Mouse (Mus musculus) bone marrow macrophage, adult 2 months (primary cell): ENCODE data around the gene Zhx3.

Experiments
- CTCF ChIP-seq: IDR thresholded peaks from 2 replicates; pipeline ENCODE4 v1.5.1; 2012; ENCODE audit warnings: low read depth, mild to moderate bottlenecking, low read length, moderate library complexity
- POLR2A ChIP-seq: IDR thresholded peaks from 2 replicates; pipeline ENCODE4 v1.6.1; 2012; ENCODE audit warnings: mild to moderate bottlenecking, low read depth, low read length, borderline replicate concordance

DNA sequence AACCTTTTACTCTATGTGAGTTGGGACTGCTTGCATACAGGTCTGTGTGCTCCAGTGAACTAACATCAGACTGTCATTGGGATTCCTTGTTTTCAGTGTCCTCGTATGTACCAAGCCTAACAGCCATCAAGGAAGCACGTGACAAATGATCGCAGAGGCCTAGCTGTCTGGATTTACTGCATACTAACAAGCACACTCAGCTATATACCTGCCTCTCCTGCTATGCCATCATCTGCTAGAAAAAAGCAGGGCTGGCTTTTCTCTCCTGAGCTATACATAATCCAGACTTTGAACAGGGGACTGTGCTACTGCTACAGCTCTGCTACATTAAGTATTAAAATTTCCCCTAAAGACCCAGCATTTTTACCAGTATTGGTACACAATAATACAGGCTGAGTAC lies 70.5 kb downstream of the Zhx3 start:
- no peak for TF ChIP-seq POLR2A
- TF ChIP-seq CTCF = no peak
